Mouse (Mus musculus): ENCODE measurements at regions not wholly inside any gene's neighbourhood (a gene's known extent, or its start where the extent isn't known, plus 50 kb on each side); places are given as distances from the start of the nearest gene placed in this dataset.

DNA sequence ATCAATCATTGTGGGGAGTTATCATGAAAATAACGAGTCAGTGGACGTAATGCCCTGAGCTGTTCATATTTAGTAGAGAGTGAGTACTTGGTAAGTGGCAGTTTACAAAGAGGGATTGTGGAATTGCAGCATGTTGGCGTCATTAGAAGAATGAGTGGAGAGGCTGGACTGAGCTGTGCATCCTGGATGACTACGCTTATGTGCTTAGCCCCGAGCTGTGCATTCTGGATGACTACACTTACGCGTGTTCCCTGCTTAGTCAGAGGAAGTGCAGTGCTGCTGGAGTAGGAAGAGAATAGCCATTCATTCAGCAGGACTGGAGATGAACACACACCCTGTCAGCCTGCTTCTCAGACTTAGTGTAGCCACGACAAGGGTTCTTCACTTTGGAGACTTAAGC, 182.5 kb downstream of the Hhipl2 start:
- intact Hi-C loops (cut with DNase I), result no loop called here
- Histone ChIP-seq H3K4me1 (ENCODE audit: control insufficient read depth, insufficient read depth, low read length) (no peaks in the 10 kb centered on the region), H3K4me3 (no peak overlapping the region), H3K27me3 (ENCODE audit: control insufficient read depth, insufficient read depth, low read length) (peaks cover 2% of the 10 kb centered on the region; the same call in 1 of the 2 replicates), H3K27ac (no peak overlapping the region), H3K36me3 (ENCODE audit: control insufficient read depth, insufficient read depth, low read length) (no peaks in the 10 kb centered on the region), H3K9ac (ENCODE audit: low read depth, low read length) (no peak overlapping the region), H3K79me2 (replicated peaks; ENCODE audit: control insufficient read depth, insufficient read depth, low read length) (no peaks in the 10 kb centered on the region)
- 56% methylated on average over 8 of the region's 8 CpGs for WGBS
- TF ChIP-seq CTCF (IDR thresholded peaks at IDR 0.05) (no peak), EP300 (IDR thresholded peaks at IDR 0.05; ENCODE audit: insufficient read depth, low read depth, low read length) (no peak), POLR2A (IDR thresholded peaks at IDR 0.05; ENCODE audit: insufficient read depth, low read depth, low read length) (no peak)
- no peak for DNase-seq

DNA sequence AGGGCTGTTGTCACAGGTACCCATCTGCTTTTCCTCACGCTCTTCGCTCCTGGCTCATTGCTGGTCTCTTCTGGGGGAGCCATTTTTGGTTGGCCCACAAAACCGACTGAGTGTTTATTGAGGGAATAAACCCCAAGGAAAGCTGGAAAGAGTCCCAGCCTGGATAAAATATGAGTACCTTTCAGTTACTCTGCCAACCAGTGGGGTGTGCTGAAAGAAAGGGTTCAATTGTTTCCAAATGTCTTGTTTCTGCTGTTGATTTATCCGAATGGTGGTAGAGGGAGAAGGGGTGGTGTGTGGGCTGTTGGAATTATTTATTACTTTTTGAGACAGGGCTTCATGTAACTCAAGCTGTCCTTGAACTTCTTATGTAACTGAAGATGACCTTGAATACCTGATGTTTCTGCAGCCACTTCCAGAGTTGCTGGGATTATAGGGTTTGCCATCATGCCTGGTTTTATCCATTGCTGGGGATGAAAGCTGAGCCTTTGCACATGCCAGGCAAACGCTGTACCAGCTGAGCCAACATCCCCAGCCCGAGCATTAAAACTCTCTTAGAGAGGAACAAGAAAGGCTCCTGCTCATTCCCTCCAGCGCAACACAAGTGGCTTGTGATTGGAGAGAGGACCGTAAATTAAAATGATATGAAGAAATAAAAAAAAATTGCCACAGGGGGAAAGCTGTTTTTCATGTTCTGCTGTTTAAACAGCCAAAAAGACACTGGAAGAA, 194.1 kb downstream of the Hhipl2 start:
- TF ChIP-seq EP300 (IDR thresholded peaks at IDR 0.05; ENCODE audit: insufficient read depth, low read depth, low read length), result no peak
- TF ChIP-seq POLR2A (IDR thresholded peaks at IDR 0.05; ENCODE audit: insufficient read depth, low read depth, low read length), result no peak
- TF ChIP-seq CTCF (IDR thresholded peaks at IDR 0.05), result no peak
- Histone ChIP-seq H3K27me3 (ENCODE audit: control insufficient read depth, insufficient read depth, low read length) (no peaks in the 10 kb centered on the region), H3K36me3 (ENCODE audit: control insufficient read depth, insufficient read depth, low read length) (no peaks in the 10 kb centered on the region), H3K4me1 (ENCODE audit: control insufficient read depth, insufficient read depth, low read length) (no peaks in the 10 kb centered on the region), H3K4me3 (no peak overlapping the region), H3K79me2 (replicated peaks; ENCODE audit: control insufficient read depth, insufficient read depth, low read length) (no peaks in the 10 kb centered on the region), H3K9ac (ENCODE audit: low read depth, low read length) (no peak overlapping the region), H3K27ac (no peak overlapping the region)
- no peak for DNase-seq
- WGBS, result 73% methylated on average over 8 of the region's 8 CpGs
- intact Hi-C loops (cut with DNase I), result no loop called here

DNA sequence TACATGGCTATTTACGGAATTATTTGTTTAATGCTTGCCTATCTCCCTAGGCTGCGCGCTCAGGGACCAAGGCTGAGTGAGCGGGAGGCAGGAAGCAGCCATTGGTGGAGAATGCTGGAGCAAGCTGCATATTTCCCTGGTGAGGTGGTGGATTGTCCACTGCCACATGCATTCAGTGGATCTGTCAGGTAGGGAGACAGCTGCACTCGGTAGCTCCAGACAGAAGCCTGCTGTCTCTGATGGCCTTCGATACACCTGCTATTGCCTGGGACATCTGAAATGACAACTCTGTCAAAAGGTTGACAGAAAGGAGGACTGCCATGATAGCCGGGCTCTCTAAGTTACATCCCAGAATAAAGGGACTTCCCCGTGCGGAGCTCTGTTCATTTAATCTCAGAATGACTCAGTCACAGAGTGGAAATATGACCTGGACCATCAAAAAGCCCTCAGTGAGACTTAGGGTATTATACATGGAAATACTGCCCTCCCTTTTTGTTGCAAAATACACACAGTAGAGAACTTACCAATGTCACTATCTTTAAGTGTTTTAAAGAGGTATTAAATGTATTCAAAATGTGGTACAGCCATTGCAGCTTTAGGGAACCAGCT, 201.5 kb downstream of the Hhipl2 start:
- intact Hi-C loops (cut with DNase I), result no loop called here
- no peaks in the 10 kb centered on the region for H3K36me3 ChIP-seq (ENCODE audit: control insufficient read depth, insufficient read depth, low read length)
- H3K4me3 ChIP-seq, result no peak overlapping the region
- 63% methylated on average over 9 of the region's 9 CpGs for WGBS
- no peak overlapping the region for H3K9ac ChIP-seq (ENCODE audit: low read depth, low read length)
- DNase-seq, result no peak
- no peak for TF ChIP-seq CTCF (IDR thresholded peaks at IDR 0.05)
- no peak for TF ChIP-seq EP300 (IDR thresholded peaks at IDR 0.05; ENCODE audit: insufficient read depth, low read depth, low read length)
- TF ChIP-seq POLR2A (IDR thresholded peaks at IDR 0.05; ENCODE audit: insufficient read depth, low read depth, low read length), result no peak
- H3K4me1 ChIP-seq (ENCODE audit: control insufficient read depth, insufficient read depth, low read length), result no peaks in the 10 kb centered on the region
- no peaks in the 10 kb centered on the region for H3K79me2 ChIP-seq (replicated peaks; ENCODE audit: control insufficient read depth, insufficient read depth, low read length)
- H3K27me3 ChIP-seq (ENCODE audit: control insufficient read depth, insufficient read depth, low read length), result no peaks in the 10 kb centered on the region
- no peak overlapping the region for H3K27ac ChIP-seq

DNA sequence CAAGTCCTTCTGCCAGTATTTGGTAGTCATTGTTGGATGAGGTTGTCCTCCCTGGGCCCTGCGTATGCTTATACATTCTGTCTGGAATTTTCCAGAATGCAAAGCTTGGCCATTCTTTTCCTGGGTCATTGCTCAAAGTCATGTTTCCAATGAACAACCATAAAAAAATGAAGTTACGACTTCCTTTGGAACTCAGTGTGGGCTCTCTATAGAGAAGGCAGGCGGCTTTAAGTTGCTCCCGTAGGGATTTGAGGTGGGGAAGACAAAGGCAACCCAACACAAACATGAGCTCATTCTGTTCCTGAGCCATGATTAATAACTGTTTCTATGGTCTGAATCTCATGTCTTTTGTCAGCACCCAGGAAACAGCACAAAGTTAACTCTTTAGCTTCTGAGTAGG, 204.3 kb downstream of the Hhipl2 start:
- WGBS, result 78% methylated on average over 4 of the region's 4 CpGs
- H3K27ac ChIP-seq, result no peak overlapping the region
- no peak overlapping the region for H3K4me3 ChIP-seq
- no peak overlapping the region for H3K9ac ChIP-seq (ENCODE audit: low read depth, low read length)
- TF ChIP-seq CTCF (IDR thresholded peaks at IDR 0.05), result no peak
- no peak for TF ChIP-seq POLR2A (IDR thresholded peaks at IDR 0.05; ENCODE audit: insufficient read depth, low read depth, low read length)
- TF ChIP-seq EP300 (IDR thresholded peaks at IDR 0.05; ENCODE audit: insufficient read depth, low read depth, low read length), result no peak
- no peaks in the 10 kb centered on the region for H3K36me3 ChIP-seq (ENCODE audit: control insufficient read depth, insufficient read depth, low read length)
- H3K79me2 ChIP-seq (replicated peaks; ENCODE audit: control insufficient read depth, insufficient read depth, low read length), result no peaks in the 10 kb centered on the region
- intact Hi-C loops (cut with DNase I), result no loop called here
- H3K4me1 ChIP-seq (ENCODE audit: control insufficient read depth, insufficient read depth, low read length), result no peaks in the 10 kb centered on the region
- DNase-seq, result no peak
- no peaks in the 10 kb centered on the region for H3K27me3 ChIP-seq (ENCODE audit: control insufficient read depth, insufficient read depth, low read length)

- intact Hi-C loops (cut with DNase I), result no loop called here
- Histone ChIP-seq H3K4me1 (ENCODE audit: control insufficient read depth, insufficient read depth, low read length) (no peaks in the 10 kb centered on the region), H3K27me3 (ENCODE audit: control insufficient read depth, insufficient read depth, low read length) (no peaks in the 10 kb centered on the region), H3K36me3 (ENCODE audit: control insufficient read depth, insufficient read depth, low read length) (no peaks in the 10 kb centered on the region), H3K27ac (no peak overlapping the region), H3K9ac (ENCODE audit: low read depth, low read length) (no peak overlapping the region), H3K79me2 (replicated peaks; ENCODE audit: control insufficient read depth, insufficient read depth, low read length) (no peaks in the 10 kb centered on the region), H3K4me3 (no peak overlapping the region)
- no peak for DNase-seq
- TF ChIP-seq EP300 (IDR thresholded peaks at IDR 0.05; ENCODE audit: insufficient read depth, low read depth, low read length) (no peak), POLR2A (IDR thresholded peaks at IDR 0.05; ENCODE audit: insufficient read depth, low read depth, low read length) (no peak), CTCF (IDR thresholded peaks at IDR 0.05) (no peak)
- WGBS, result 44% methylated on average over 1 of the region's 1 CpGs
These were observed 206.3 kb downstream of the Hhipl2 start for GRCm38 (mm10) chr1:183624266-183624665.

DNA sequence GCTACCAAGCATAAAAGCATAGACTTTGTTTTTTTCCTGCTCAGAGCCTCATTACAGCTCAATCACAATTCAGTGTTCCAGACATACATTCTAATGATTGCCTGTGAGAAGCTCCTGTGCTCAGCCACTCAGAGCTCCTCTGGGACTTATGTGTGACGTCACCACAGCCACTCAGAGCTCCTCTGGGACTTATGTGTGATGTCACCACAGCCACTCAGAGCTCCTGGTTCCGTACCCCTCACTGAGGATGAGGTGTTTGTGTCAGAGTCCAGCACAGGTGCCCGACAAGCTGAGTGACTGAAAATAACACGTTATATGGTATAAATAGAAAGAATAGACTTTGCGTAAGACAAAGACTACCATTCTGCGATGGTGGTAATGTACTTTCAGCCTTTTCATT, 215.8 kb downstream of the Hhipl2 start:
- no peaks in the 10 kb centered on the region for H3K27me3 ChIP-seq (ENCODE audit: control insufficient read depth, insufficient read depth, low read length)
- 74% methylated on average over 6 of the region's 6 CpGs for WGBS
- no peak for TF ChIP-seq POLR2A (IDR thresholded peaks at IDR 0.05; ENCODE audit: insufficient read depth, low read depth, low read length)
- no peak for TF ChIP-seq CTCF (IDR thresholded peaks at IDR 0.05)
- no peak for TF ChIP-seq EP300 (IDR thresholded peaks at IDR 0.05; ENCODE audit: insufficient read depth, low read depth, low read length)
- H3K4me1 ChIP-seq (ENCODE audit: control insufficient read depth, insufficient read depth, low read length), result no peaks in the 10 kb centered on the region
- H3K36me3 ChIP-seq (ENCODE audit: control insufficient read depth, insufficient read depth, low read length), result no peaks in the 10 kb centered on the region
- intact Hi-C loops (cut with DNase I), result no loop called here
- H3K27ac ChIP-seq, result no peak overlapping the region
- H3K79me2 ChIP-seq (replicated peaks; ENCODE audit: control insufficient read depth, insufficient read depth, low read length), result no peaks in the 10 kb centered on the region
- no peak overlapping the region for H3K9ac ChIP-seq (ENCODE audit: low read depth, low read length)
- no peak overlapping the region for H3K4me3 ChIP-seq
- no peak for DNase-seq
